Mouse (Mus musculus): ENCODE data around the gene Hlx. TPM values are rescaled to one million over a fixed set of nuclear protein-coding genes. Genes with fewer than 3 reads are reported as not detected.

Hlx gene
- total RNA-seq, 2 experiments from 2014 or later = 1.2 to 1.4 TPM

- intact Hi-C loops (cut with DNase I) = no loop called here
- DNase-seq = no peak
Measured at GRCm38 (mm10) chr1:184718261-184719120, 13.9 kb downstream of the Hlx start.

- DNase-seq = no peak
- intact Hi-C loops (cut with DNase I) = no loop called here
Measured at GRCm38 (mm10) chr1:184717691-184718200, 14.7 kb downstream of the Hlx start.

GRCm38 (mm10) chr1:184717016-184717568, 15.3 kb downstream of the Hlx start:
- DNase-seq = no peak
- intact Hi-C loops (cut with DNase I) = no loop called here

GRCm38 (mm10) chr1:184716117-184716516, 16.3 kb downstream of the Hlx start:
- intact Hi-C loops (cut with DNase I) = no loop called here
- no peak for DNase-seq

- intact Hi-C loops (cut with DNase I) = no loop called here
Measured at GRCm38 (mm10) chr1:184715693-184716092, 16.7 kb downstream of the Hlx start.

GRCm38 (mm10) chr1:184714515-184714914, 17.9 kb downstream of the Hlx start:
- intact Hi-C loops (cut with DNase I) = no loop called here
- no peak for DNase-seq

More at GRCm38 (mm10) chr1:184715693-184716092, 16.7 kb downstream of the Hlx start:
- no peak for DNase-seq

- intact Hi-C loops (cut with DNase I) = no loop called here
- DNase-seq = no peak
Measured at GRCm38 (mm10) chr1:184713716-184714115, 18.7 kb downstream of the Hlx start.

- DNase-seq = no peak
- intact Hi-C loops (cut with DNase I) = no loop called here
Measured at GRCm38 (mm10) chr1:184707532-184708248, 24.7 kb downstream of the Hlx start.

- intact Hi-C loops (cut with DNase I) = no loop called here
- no peak for DNase-seq
Measured at GRCm38 (mm10) chr1:184704901-184705300, 27.5 kb downstream of the Hlx start.

GRCm38 (mm10) chr1:184699295-184699694, 33.1 kb downstream of the Hlx start:
- intact Hi-C loops (cut with DNase I) = no loop called here
- DNase-seq = no peak

- DNase-seq = no peak
- intact Hi-C loops (cut with DNase I) = no loop called here
Measured at GRCm38 (mm10) chr1:184695451-184695850, 37.0 kb downstream of the Hlx start.

- no peak for DNase-seq
- intact Hi-C loops (cut with DNase I) = no loop called here
Measured at GRCm38 (mm10) chr1:184692204-184692904, 40.1 kb downstream of the Hlx start.

GRCm38 (mm10) chr1:184691240-184691639, 41.2 kb downstream of the Hlx start:
- DNase-seq = no peak
- intact Hi-C loops (cut with DNase I) = no loop called here

- intact Hi-C loops (cut with DNase I) = no loop called here
- no peak for DNase-seq
Measured at GRCm38 (mm10) chr1:184688026-184688425, 44.4 kb downstream of the Hlx start.

GRCm38 (mm10) chr1:184687512-184687911, 44.9 kb downstream of the Hlx start:
- intact Hi-C loops (cut with DNase I) = no loop called here
- no peak for DNase-seq

GRCm38 (mm10) chr1:184683541-184683940, 48.9 kb downstream of the Hlx start:
- DNase-seq = no peak
- intact Hi-C loops (cut with DNase I) = no loop called here

- DNase-seq = no peak
- intact Hi-C loops (cut with DNase I) = no loop called here
Measured at GRCm38 (mm10) chr1:184679416-184679965, 52.9 kb downstream of the Hlx start.

- intact Hi-C loops (cut with DNase I) = no loop called here
- no peak for DNase-seq
Measured at GRCm38 (mm10) chr1:184677641-184678040, 54.8 kb downstream of the Hlx start.
